Mouse (Mus musculus): ENCODE data around the gene Serhl.
"Not testable (repeated sequence)": the region's sequence is repeated elsewhere in the genome, so short reads cannot be mapped to it uniquely, and the experiment has no call there.

Gene Serhl

DNA sequence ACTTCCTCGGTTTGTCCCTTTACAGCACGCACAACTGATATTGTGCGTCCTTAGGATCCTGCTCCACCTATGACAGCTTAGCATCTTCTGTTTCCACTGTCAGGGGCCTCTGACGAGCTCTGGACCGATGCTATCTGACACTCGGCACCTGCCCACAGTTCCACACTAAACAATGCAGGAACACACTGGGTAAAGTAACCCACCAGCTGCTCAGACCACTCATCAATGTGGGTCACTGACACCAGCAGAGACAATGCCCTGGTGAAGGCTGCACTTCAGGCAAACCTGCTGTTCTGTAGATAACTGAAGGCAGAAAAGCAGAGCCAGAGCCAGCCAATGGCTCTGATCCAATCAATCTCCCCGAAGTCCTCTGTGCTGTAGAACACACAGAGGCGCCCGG, 37.3 kb downstream of the Serhl start:
- no peak for DNase-seq (ENCODE audit: low spot score)

DNA sequence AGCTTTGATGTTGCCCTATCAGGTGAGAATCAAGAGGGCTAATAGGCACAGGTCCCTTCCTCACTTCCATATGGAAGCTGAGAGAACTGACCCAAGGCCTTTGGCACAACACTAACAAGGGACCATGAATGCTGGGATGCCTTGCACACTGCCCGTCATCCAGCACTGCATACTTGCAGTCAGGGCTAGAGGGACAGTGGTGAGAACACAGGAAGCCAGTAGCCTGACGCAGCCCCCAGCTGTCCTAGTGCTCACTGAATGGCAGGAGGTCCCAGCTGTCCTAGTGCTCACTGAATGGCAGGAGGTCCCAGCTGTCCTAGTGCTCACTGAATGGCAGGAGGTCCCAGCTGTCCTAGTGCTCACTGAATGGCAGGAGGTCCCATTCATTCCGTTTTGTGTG, 37.7 kb downstream of the Serhl start:
- DNase-seq (ENCODE audit: low spot score), result not testable (repeated sequence)

DNA sequence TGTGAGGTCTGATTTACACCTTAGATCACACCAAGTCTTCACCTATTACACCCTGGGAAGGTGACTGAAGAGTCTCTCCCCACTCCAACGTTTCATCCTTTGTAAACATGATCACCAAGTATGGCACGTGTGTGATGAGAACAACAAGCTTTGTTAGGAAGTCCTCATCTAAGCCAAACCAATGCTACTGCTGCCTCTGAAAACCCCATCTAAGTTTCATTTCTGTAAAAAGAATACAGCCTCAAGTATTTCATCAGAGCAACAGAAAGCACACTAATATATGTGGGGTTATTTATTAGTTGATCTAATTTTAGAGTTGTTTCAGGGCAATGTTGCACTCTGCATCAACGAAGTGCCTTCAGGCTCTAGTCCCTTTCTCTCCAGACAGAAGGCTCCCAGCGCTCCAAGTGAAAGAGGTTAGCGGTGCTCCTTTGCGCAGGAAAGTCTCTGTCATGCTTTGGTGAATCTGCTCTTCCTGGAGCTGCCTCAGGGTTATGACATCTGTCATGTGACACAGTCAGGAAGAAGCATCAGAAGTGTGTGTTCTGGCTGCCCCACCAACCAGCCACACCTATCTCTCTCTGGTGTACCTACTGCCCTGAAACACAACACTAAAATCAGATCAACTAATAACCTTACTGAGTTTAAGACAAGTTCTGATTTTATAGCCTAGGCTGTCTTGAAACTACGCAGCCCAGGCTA, 40.4 kb downstream of the Serhl start:
- no peak for DNase-seq (ENCODE audit: low spot score)

GRCm38 (mm10) chr15:83134671-83135070, 45.4 kb downstream of the Serhl start:
- no peak for DNase-seq (ENCODE audit: low spot score)

- no peak for DNase-seq (ENCODE audit: low spot score)
Observed at GRCm38 (mm10) chr15:83135654-83136053, 46.3 kb downstream of the Serhl start.

GRCm38 (mm10) chr15:83142861-83143260, 53.6 kb downstream of the Serhl start:
- DNase-seq (ENCODE audit: low spot score), result no peak

DNA sequence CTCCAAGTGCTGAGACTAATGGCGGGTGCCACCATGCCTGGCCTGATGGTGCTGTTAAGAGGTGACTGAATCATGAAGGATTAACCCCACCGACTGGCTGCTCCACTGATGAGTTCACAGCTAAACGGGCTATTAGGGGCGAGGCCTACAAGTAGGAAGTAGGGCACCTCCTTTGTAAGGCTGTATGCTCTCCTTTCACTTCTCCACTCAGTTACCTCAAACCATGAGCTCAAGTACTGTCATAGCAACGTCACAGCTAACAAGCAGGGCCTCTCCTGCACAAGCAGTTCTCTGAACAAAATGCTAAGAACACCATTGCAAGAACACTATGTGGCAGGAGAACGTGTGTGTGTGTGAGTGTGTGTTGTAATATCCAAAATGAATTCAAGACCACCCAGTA, 56.2 kb downstream of the Serhl start:
- DNase-seq (ENCODE audit: low spot score), result no peak

DNA sequence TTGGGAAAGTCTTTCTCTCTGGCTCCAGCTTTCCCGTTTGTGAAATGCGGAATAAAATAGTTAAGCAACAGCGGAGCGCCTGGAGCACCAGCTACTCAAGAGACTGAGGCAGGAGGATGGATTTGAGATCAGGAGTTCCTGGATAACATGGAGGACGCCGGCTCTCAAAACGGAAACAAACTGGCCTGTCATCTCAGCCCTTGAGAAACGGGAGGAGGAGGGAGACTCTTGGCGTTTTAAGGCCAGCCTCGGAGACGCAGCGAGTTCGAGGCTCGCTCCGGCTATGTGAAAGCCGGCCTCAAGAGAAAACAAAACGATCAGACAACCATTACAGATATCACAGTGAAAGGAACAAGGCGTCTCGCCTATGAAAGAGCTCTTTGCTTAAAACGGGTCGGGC, 59.1 kb downstream of the Serhl start:
- no peak for DNase-seq (ENCODE audit: low spot score)

DNA sequence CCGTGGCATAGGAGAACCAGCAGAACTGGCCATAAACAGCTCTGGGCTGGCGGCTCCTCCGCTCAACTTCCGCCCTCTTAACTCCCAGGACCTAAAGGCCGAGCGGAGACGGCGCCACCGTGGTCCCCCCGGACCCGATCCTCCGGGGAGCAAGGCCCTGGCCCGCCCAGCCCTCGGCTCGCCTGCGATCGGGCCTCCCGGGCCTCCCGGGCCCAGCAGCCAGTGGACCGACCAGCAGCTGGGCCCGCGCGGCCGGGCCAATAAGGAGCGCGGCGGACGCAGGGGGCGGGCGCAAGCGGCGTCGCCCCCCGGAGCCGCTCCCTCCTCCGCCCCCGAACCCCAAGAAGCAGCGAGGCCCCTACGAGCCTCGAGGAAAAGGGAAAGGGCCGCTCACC, 59.5 kb downstream of the Serhl start:
- no peak for DNase-seq (ENCODE audit: low spot score)

- peak; percentile 99 for DNase-seq (ENCODE audit: low spot score)
Observed at GRCm38 (mm10) chr15:83149196-83150072, 60.1 kb downstream of the Serhl start, which contains the start of gene Poldip3. Gene Poldip3 (minus strand): TSS chr15:83149384.

GRCm38 (mm10) chr15:83150073-83150442, 60.8 kb downstream of the Serhl start:
- no peak for DNase-seq (ENCODE audit: low spot score)

DNA sequence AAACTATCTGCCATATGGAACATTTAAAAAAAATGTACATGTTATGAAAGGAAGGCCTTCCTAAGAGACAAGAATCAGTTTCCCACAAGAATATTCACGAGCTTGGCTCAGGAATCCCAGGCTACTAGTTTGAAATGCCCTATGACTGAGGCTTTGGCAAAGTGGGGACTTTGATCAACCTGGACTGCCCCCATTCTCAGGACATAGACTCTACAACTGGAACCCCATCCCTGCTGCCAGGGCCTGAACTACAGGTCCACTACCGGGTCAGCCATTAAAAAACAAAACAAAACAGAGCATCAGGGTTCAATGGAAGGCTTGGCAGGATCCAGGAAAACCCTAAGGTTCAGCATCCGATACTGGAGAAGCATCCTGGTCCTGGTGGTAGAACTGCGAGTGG, 61.4 kb downstream of the Serhl start:
- DNase-seq (ENCODE audit: low spot score), result no peak

DNA sequence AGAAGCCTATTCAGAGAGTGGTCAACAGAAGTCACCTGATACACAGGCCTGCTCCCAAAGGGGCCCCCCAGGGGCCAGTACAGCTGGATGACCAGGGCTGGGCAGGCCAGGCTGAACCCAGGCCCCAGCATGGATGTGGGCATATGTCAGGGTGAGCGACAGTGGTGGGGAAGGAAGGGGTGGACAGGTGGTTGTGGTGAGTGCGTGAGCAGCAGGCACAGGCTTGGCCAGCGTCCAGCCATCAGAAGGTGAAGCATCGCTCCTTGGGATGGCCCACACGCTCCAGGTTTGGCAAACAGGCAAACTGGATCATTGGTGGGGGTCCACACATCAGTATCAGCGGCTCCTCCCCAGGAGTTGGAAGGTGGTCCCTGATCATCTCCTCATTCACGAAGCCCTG, 65.0 kb downstream of the Serhl start:
- DNase-seq (ENCODE audit: low spot score), result no peak

DNA sequence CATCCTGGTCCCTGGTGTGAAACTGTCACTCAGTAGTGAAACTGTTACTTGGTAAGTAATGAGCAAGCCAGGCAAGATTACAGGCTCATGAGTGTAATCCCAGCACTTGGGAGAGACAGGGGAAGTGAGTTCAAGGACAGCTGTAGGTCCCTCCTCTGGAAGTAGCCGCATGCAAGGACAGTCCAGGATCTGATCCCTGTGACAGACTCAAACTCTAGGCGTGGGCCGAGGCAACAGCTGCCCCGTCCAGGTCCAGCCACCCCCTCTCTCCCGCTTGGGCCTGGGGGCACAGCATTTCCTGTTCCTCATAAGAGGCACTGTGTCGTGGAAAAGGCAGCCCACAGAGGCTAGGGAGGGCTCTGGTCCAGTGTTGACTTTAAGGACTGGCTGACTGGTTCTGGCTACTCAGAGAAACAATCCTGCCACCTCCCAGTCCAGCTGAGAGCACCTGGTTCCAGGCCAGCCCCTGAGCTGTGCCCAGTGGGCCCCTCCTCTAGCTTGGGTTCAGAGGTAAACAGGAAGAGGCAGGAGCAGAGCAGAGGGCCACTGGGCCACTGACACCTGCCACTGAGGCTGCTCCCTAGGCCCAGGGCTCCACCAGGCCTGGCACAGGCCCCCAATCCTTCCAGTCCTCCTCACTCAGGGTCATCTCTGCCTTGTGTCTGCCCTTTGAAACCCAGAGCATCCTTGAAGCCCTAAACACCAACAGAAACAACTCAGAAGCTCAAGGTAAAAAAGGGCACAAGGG, 66.5 kb downstream of the Serhl start:
- no peak for DNase-seq (ENCODE audit: low spot score)

DNA sequence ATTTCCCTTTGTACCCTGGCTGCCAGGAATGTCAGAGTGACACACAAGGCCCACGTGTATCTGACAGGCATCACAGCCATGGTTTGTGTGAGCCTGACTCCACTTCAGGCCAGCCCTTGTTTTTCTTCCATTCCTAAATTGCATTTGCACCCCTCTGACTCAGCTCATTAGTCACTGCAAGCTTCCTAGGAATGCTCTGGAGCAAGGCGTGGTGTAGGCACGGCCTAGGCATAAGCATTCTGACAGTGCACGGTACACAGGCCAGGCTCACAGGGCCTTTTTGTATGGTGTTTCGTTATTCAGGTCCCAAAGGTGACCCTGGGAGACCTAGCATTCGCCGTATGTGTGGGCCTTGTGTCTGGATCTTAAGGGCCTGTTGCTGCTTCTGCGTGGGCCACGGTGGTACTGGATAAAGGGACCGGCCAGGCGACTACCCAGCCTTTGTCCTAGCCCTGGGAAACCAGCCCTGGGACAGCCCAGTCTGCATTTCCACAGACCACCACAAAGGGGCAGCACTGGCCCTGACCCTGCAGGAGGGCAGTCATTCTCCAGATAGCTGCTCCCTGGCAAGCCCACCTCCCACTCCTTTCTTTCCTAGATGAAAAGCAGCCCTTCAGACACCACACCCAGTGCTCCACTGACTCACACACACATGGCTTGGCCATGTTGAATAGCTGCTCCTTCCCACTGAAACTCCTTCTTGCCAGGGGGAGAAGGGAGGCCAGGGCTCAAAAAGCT, 67.8 kb downstream of the Serhl start:
- DNase-seq (ENCODE audit: low spot score), result peak; percentile 79

- DNase-seq (ENCODE audit: low spot score), result no peak
Observed at GRCm38 (mm10) chr15:83157667-83158064, 68.4 kb downstream of the Serhl start.

- no peak for DNase-seq (ENCODE audit: low spot score)
Observed at GRCm38 (mm10) chr15:83158587-83159160, 69.4 kb downstream of the Serhl start.

- DNase-seq (ENCODE audit: low spot score), result no peak
Observed at GRCm38 (mm10) chr15:83159823-83160222, 70.5 kb downstream of the Serhl start.

DNA sequence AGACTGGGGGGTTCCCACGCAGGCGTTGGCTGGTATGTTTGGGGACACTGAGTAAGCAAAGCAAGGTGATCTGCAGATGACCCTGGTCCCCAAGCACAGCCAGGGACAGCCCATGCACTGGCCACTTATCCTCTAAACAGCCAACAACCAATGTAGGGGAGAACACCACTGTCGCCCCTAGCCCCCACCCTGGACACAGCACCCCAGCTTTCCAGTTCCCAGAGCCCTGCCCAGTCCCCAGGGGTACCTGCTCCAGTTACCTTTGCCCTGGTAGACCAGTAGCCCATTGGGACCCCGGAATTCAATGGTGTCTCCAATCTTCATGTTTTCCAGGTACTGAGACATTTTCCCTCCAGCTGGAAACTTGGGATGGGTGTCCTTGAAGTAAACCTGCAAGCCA, 71.3 kb downstream of the Serhl start:
- no peak for DNase-seq (ENCODE audit: low spot score)

DNA sequence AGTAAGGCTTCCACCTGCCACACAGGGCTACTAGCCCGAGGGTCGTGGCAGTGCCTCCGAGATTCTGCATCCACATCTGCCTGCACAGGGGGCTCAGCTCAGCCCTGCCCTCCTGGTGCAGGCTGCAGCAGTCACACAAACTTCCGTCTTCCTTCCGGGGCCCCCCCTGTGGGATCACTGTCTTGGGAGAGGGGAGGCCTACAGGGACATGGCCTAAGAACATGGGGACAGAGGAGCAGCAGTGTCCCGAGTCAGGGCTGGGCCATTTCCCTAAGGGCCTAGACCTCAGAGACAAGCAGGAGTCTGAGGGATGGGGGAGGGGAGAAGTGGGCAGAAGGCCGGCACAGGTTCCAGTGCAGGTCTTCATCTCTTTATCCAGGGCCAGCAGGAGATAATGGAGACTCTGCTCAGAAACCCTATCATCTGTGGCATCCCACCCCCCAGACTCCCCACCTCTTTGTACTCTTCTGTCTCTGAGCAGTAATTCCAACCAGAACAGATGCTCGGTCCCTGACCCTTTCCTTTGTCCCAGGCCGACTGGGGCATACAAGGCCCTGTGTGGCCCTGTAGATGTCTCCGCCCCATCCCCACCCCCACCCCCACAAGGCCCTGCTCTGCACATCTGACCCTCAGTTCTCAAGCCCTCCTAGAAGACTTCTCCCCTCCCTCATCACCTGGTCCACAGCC, 71.9 kb downstream of the Serhl start:
- no peak for DNase-seq (ENCODE audit: low spot score)

- no peak for DNase-seq (ENCODE audit: low spot score)
Observed at GRCm38 (mm10) chr15:83162001-83162400, 72.7 kb downstream of the Serhl start.
